Mouse (Mus musculus) hindbrain, embryonic 16.5 days (tissue): ENCODE results near the gene Zfp788. TPM values are rescaled to one million over a fixed set of nuclear protein-coding genes. Genes with fewer than 3 reads are reported as not detected.
"Not testable (repeated sequence)": the region's sequence is repeated elsewhere in the genome, so short reads cannot be mapped to it uniquely, and the experiment has no call there.

Experiments
- ATAC-seq: fragments of 200-750 bp; cut with Nextera tagmentation; 2 replicates; pipeline ENCODE4 v1.8.0; 2017; ENCODE audit warnings: moderate TSS enrichment, moderate library complexity
- H3K27ac ChIP-seq: fragments of 300-500 bp; sonication (generic); 2 replicates; pipeline ENCODE4 v1.5.1; 2014; ENCODE audit warnings: low read depth, mild to moderate bottlenecking, control low read depth, low read length, moderate library complexity
- H3K27me3 ChIP-seq: fragments of 300-500 bp; sonication (generic); replicated peaks from 2 replicates; pipeline ENCODE4 v1.6.1; 2014; ENCODE audit warnings: low read length; ENCODE audit not compliant: control insufficient read depth, insufficient read depth
- H3K36me3 ChIP-seq: fragments of 300-500 bp; sonication (generic); 2 replicates; pipeline ENCODE4 v1.6.1; 2014; ENCODE audit warnings: mild to moderate bottlenecking, low read length, moderate library complexity, mixed read lengths; ENCODE audit not compliant: control insufficient read depth, insufficient read depth
- H3K4me1 ChIP-seq: fragments of 300-500 bp; sonication (generic); 2 replicates; pipeline ENCODE4 v1.6.1; 2014; ENCODE audit warnings: low read depth, low read length; ENCODE audit not compliant: control insufficient read depth, insufficient read depth
- H3K4me2 ChIP-seq: fragments of 300-500 bp; sonication (generic); 2 replicates; pipeline ENCODE4 v1.6.1; 2014; ENCODE audit warnings: mild to moderate bottlenecking, low read length, control low read depth, moderate library complexity
- H3K4me3 ChIP-seq: fragments of 300-500 bp; sonication (generic); 2 replicates; pipeline ENCODE4 v1.5.1; 2014; ENCODE audit warnings: mild to moderate bottlenecking, low read length, control low read depth, moderate library complexity
- H3K9ac ChIP-seq: fragments of 300-500 bp; sonication (generic); 2 replicates; pipeline ENCODE4 v1.6.1; 2014; ENCODE audit warnings: low read depth, mild to moderate bottlenecking, control low read depth, low read length, moderate library complexity
- H3K9me3 ChIP-seq: fragments of 300-500 bp; sonication (generic); 2 replicates; pipeline ENCODE4 v1.6.1; 2014; ENCODE audit warnings: mild to moderate bottlenecking, low read length, moderate library complexity; ENCODE audit not compliant: control insufficient read depth
- WGBS: fragments of 180-500 bp; shearing (Covaris S2); extraction: QIAGEN DNeasy Blood & Tissue Kit; methylation state at CpG from one replicate; pipeline ENCODE4 v1.1.7; 2014; 5-methylcytosine and 5-hydroxymethylcytosine counted together
- polyA plus RNA-seq: library from polyadenylated mRNA; unstranded; fragments of >200 nt; fragmentation: Nextera tagmentation; extraction: Ambion mirVana; gene quantifications from 2 replicates; pipeline ENCODE4 v1.2.1, GENCODE M21; 2015

Zfp788 gene
- polyA plus RNA-seq: 23.4 and 23.7 TPM in 2 replicates

- Histone ChIP-seq H3K4me3 (peak within 1 kb of the TSS; percentile 68), H3K9me3 (peaks cover 8% of the 10 kb centered on the region), H3K27me3 (no peaks in the 10 kb centered on the region), H3K4me2 (peak within 1 kb of the TSS; percentile 94), H3K4me1 (no peaks in the 10 kb centered on the region), H3K36me3 (peaks cover 27% of the 10 kb centered on the region), H3K27ac (peak within 1 kb of the TSS; percentile 99), H3K9ac (peak within 1 kb of the TSS; percentile 81)
- peak; percentile 95 for ATAC-seq
- under 1% methylated on average over 27 of the region's 27 CpGs for WGBS
Measured at GRCm38 (mm10) chr7:41632409-41633220, at the start of gene Zfp788. Gene Zfp788, plus strand, starts transcription at chr7:41633203.

- not testable (repeated sequence) for H3K36me3 ChIP-seq, H3K4me3 ChIP-seq, H3K4me1 ChIP-seq, H3K9me3 ChIP-seq, H3K27me3 ChIP-seq, H3K27ac ChIP-seq, H3K4me2 ChIP-seq, ATAC-seq, H3K9ac ChIP-seq
Measured at GRCm38 (mm10) chr7:41587831-41588230, 45.2 kb upstream of the Zfp788 start.

- no peaks in the 10 kb centered on the region for H3K36me3 ChIP-seq
- peak; percentile 29 for ATAC-seq
- H3K4me2 ChIP-seq: peak overlapping the region; percentile 85
- H3K9me3 ChIP-seq: no peaks in the 10 kb centered on the region
- no peaks in the 10 kb centered on the region for H3K27me3 ChIP-seq
- H3K27ac ChIP-seq: 0 out of 2 replicates have a peak overlapping the region, but pooled peaks have one; percentile 63
- H3K9ac ChIP-seq: peak overlapping the region; percentile 80
- H3K4me3 ChIP-seq: peak overlapping the region; percentile 69
- 47% methylated on average over 5 of the region's 5 CpGs for WGBS
- H3K4me1 ChIP-seq: peaks cover 7% of the 10 kb centered on the region
Measured at GRCm38 (mm10) chr7:41598615-41599014, 34.4 kb upstream of the Zfp788 start.

GRCm38 (mm10) chr7:41599034-41599813 is 33.8 kb upstream of the Zfp788 start, which contains the start of gene 2610021A01Rik:
Gene 2610021A01Rik, plus strand, starts transcription at chr7:41599230.
- Histone ChIP-seq H3K4me3 (peak within 1 kb of the TSS; percentile 69), H3K36me3 (no peaks in the 10 kb centered on the region), H3K9me3 (no peaks in the 10 kb centered on the region), H3K9ac (peak within 1 kb of the TSS; percentile 80), H3K4me2 (peak within 1 kb of the TSS; percentile 85), H3K27ac (peak within 1 kb of the TSS; percentile 63), H3K27me3 (no peaks in the 10 kb centered on the region), H3K4me1 (peaks cover 7% of the 10 kb centered on the region)
- under 1% methylated on average over 41 of the region's 41 CpGs for WGBS
- ATAC-seq: peak; percentile 99

GRCm38 (mm10) chr7:41599932-41600548 is 33.0 kb upstream of the Zfp788 start:
- 20% methylated on average over 3 of the region's 3 CpGs for WGBS
- ATAC-seq: no peak
- no peaks in the 10 kb centered on the region for H3K36me3 ChIP-seq

GRCm38 (mm10) chr7:41611654-41612053 is 21.3 kb upstream of the Zfp788 start:
- H3K4me2 ChIP-seq: no peak overlapping the region
- 88% methylated on average over 3 of the region's 3 CpGs for WGBS
- peaks cover 17% of the 10 kb centered on the region for H3K36me3 ChIP-seq
- no peak for ATAC-seq
- H3K4me1 ChIP-seq: no peaks in the 10 kb centered on the region
- H3K9ac ChIP-seq: no peak overlapping the region
- no peak overlapping the region for H3K27ac ChIP-seq
- no peaks in the 10 kb centered on the region for H3K27me3 ChIP-seq
- no peaks in the 10 kb centered on the region for H3K9me3 ChIP-seq
- no peak overlapping the region for H3K4me3 ChIP-seq

More at GRCm38 (mm10) chr7:41599932-41600548, 33.0 kb upstream of the Zfp788 start:
- Histone ChIP-seq H3K27me3 (no peaks in the 10 kb centered on the region), H3K9me3 (no peaks in the 10 kb centered on the region), H3K4me3 (peak overlapping the region; percentile 69), H3K4me2 (peak overlapping the region; percentile 85), H3K9ac (peak overlapping the region; percentile 80), H3K4me1 (peaks cover 7% of the 10 kb centered on the region), H3K27ac (no peak overlapping the region)

- not testable (repeated sequence) for H3K27ac ChIP-seq, H3K9ac ChIP-seq, ATAC-seq, H3K27me3 ChIP-seq, H3K9me3 ChIP-seq, H3K4me2 ChIP-seq, H3K4me1 ChIP-seq, H3K4me3 ChIP-seq
- peaks cover 17% of the 10 kb centered on the region for H3K36me3 ChIP-seq
- 100% methylated on average over 1 of the region's 1 CpGs for WGBS
Measured at GRCm38 (mm10) chr7:41616241-41616640, 16.8 kb upstream of the Zfp788 start.

- Histone ChIP-seq H3K27me3 (no peaks in the 10 kb centered on the region), H3K9me3 (peaks cover 9% of the 10 kb centered on the region), H3K36me3 (peaks cover 27% of the 10 kb centered on the region), H3K4me1 (no peaks in the 10 kb centered on the region), H3K4me2 (peak overlapping the region; percentile 94), H3K9ac (peak overlapping the region; percentile 81), H3K4me3 (peak overlapping the region; percentile 68), H3K27ac (peak overlapping the region; percentile 99)
- WGBS: under 1% methylated on average over 25 of the region's 26 CpGs
- ATAC-seq: peak; percentile 97
Measured at GRCm38 (mm10) chr7:41633221-41633984, 400 bp downstream of the Zfp788 start.
